Mouse (Mus musculus): ENCODE data around the gene Tmem144.

Tmem144 gene

GRCm38 (mm10) chr3:79852654-79853166 lies at the start of gene Tmem144:
Tmem144 (minus strand) TSS chr3:79852773.
- no peak for DNase-seq (ENCODE audit: low spot score)

GRCm38 (mm10) chr3:79901734-79902133 lies 49.2 kb upstream of the Tmem144 start:
- no peak for DNase-seq (ENCODE audit: low spot score)

GRCm38 (mm10) chr3:79901321-79901720 lies 48.7 kb upstream of the Tmem144 start:
- DNase-seq (ENCODE audit: low spot score): no peak

GRCm38 (mm10) chr3:79900502-79900901 lies 47.9 kb upstream of the Tmem144 start:
- DNase-seq (ENCODE audit: low spot score): no peak

- DNase-seq (ENCODE audit: low spot score): peak; percentile 52
Observed at GRCm38 (mm10) chr3:79899906-79900305, 47.3 kb upstream of the Tmem144 start.

GRCm38 (mm10) chr3:79898514-79898913 lies 45.9 kb upstream of the Tmem144 start:
- DNase-seq (ENCODE audit: low spot score): no peak

- no peak for DNase-seq (ENCODE audit: low spot score)
Observed at GRCm38 (mm10) chr3:79897534-79898370, 45.2 kb upstream of the Tmem144 start.

GRCm38 (mm10) chr3:79887966-79888365 lies 35.4 kb upstream of the Tmem144 start:
- peak; percentile 47 for DNase-seq (ENCODE audit: low spot score)

GRCm38 (mm10) chr3:79887161-79887855 lies 34.7 kb upstream of the Tmem144 start:
- DNase-seq (ENCODE audit: low spot score): no peak

- peak; percentile 21 for DNase-seq (ENCODE audit: low spot score)
Observed at GRCm38 (mm10) chr3:79886357-79887091, 34.0 kb upstream of the Tmem144 start.

GRCm38 (mm10) chr3:79885686-79886356 lies 33.2 kb upstream of the Tmem144 start:
- DNase-seq (ENCODE audit: low spot score): peak; percentile 39

GRCm38 (mm10) chr3:79884761-79885189 lies 32.2 kb upstream of the Tmem144 start:
- DNase-seq (ENCODE audit: low spot score): peak; percentile 89

GRCm38 (mm10) chr3:79884305-79884704 lies 31.7 kb upstream of the Tmem144 start, which contains the start of gene Fam198b:
Fam198b (plus strand) TSS chr3:79884533.
- DNase-seq (ENCODE audit: low spot score): no peak

GRCm38 (mm10) chr3:79883092-79883491 lies 30.5 kb upstream of the Tmem144 start:
- DNase-seq (ENCODE audit: low spot score): peak; percentile 87

GRCm38 (mm10) chr3:79881645-79882044 lies 29.1 kb upstream of the Tmem144 start:
- DNase-seq (ENCODE audit: low spot score): no peak

- no peak for DNase-seq (ENCODE audit: low spot score)
Observed at GRCm38 (mm10) chr3:79879246-79879645, 26.7 kb upstream of the Tmem144 start.

- DNase-seq (ENCODE audit: low spot score): no peak
Observed at GRCm38 (mm10) chr3:79878350-79878749, 25.8 kb upstream of the Tmem144 start.

GRCm38 (mm10) chr3:79875471-79875870 lies 22.9 kb upstream of the Tmem144 start:
- DNase-seq (ENCODE audit: low spot score): no peak

- no peak for DNase-seq (ENCODE audit: low spot score)
Observed at GRCm38 (mm10) chr3:79867121-79867709, 14.6 kb upstream of the Tmem144 start.

- no peak for DNase-seq (ENCODE audit: low spot score)
Observed at GRCm38 (mm10) chr3:79866526-79866925, 14.0 kb upstream of the Tmem144 start.

GRCm38 (mm10) chr3:79866089-79866488 lies 13.5 kb upstream of the Tmem144 start:
- no peak for DNase-seq (ENCODE audit: low spot score)

All from adipocyte (in vitro differentiated cells).